Mouse (Mus musculus) erythroblast, embryonic 14.5 days (primary cell): ENCODE data around the gene Cdc14b.

Experiments used
- GATA1 ChIP-seq: IDR thresholded peaks from 2 replicates; pipeline ENCODE4 v1.6.1; 2012; ENCODE audit warnings: low read length, inconsistent platforms, mixed read lengths
- TAL1 ChIP-seq: IDR thresholded peaks from 3 replicates; pipeline ENCODE4 v1.6.1; 2012; ENCODE audit warnings: low read length, inconsistent platforms, mixed read lengths

GRCm38 (mm10) chr13:64310585-64310984 is 35.5 kb upstream of the Cdc14b start:
- TF ChIP-seq GATA1 (no peak), TAL1 (no peak)
